Mouse (Mus musculus): ENCODE measurements at regions not wholly inside any gene's neighbourhood (a gene's known extent, or its start where the extent isn't known, plus 50 kb on each side); places are given as distances from the start of the nearest gene placed in this dataset.

DNA sequence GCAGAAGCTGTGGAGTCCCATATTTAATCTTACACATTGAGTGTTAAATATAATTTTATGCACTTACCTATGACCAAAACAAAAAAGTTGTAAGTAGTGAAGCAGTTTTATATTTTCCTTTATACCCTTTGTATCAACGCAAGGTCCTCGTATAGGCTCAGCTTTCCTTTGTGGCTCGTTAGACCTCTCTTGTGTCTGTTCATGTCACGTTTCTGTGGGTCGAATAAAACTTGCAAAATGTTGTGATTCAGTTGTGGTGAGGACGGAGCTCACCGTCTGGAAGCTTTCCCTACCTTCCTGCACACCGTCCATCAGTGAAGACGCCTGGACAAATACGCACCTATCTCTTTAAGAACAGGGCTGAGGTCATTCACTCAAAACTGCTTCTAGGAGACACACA, 64.9 kb upstream of the Cpsf6 start:
- TF ChIP-seq POLR2A (IDR thresholded peaks at IDR 0.05; ENCODE audit: extremely low read depth, insufficient read depth, low read length) (no peak), CTCF (IDR thresholded peaks at IDR 0.05; ENCODE audit: extremely low read depth, insufficient read depth, low read length) (no peak)
